Mouse (Mus musculus) MEL (cell line): ENCODE data around the gene Lcor.

ENCODE experiments used
- CTCF ChIP-seq, 3 experiments: IDR thresholded peaks in 2 of 3; conservative IDR thresholded peaks in 1 of 3; 2 replicates each; pipeline ENCODE4 v1.5.1; 2011 to 2012; ENCODE audit warnings: low read length in 3 of 3, low read depth in 2 of 3, mild to moderate bottlenecking in 2 of 3, improper control_type of control experiment in 1 of 3, inconsistent platforms in 1 of 3, mixed read lengths in 1 of 3, moderate library complexity in 1 of 3; ENCODE audit not compliant: control insufficient read depth in 1 of 3, insufficient read depth in 1 of 3, poor library complexity in 1 of 3, severe bottlenecking in 1 of 3
- ETS1 ChIP-seq: IDR thresholded peaks from 2 replicates; pipeline ENCODE4 v1.6.1; 2012; ENCODE audit warnings: low read depth, mild to moderate bottlenecking, inconsistent platforms, low read length, improper control_type of control experiment, moderate library complexity
- MAZ ChIP-seq: IDR thresholded peaks from 2 replicates; pipeline ENCODE4 v1.6.1; 2012; ENCODE audit warnings: low read depth, mild to moderate bottlenecking, inconsistent platforms, low read length, improper control_type of control experiment
- MYC ChIP-seq: IDR thresholded peaks from 2 replicates; pipeline ENCODE4 v1.6.1; 2011; ENCODE audit warnings: low read depth, mild to moderate bottlenecking, low read length, improper control_type of control experiment, moderate library complexity
- POLR2A ChIP-seq, 2 experiments: IDR thresholded peaks; 2 replicates each; pipeline ENCODE4 v1.6.1; 2011 to 2012; ENCODE audit warnings: low read length in 2 of 2, mild to moderate bottlenecking in 2 of 2, control low read depth in 1 of 2, improper control_type of control experiment in 1 of 2, low read depth in 1 of 2, moderate library complexity in 1 of 2; ENCODE audit not compliant: control insufficient read depth in 1 of 2, insufficient read depth in 1 of 2, poor library complexity in 1 of 2
- SIN3A ChIP-seq: IDR thresholded peaks from 2 replicates; pipeline ENCODE4 v1.6.1; 2012; ENCODE audit warnings: low read length, improper control_type of control experiment, inconsistent platforms
- TBP ChIP-seq: IDR thresholded peaks from 2 replicates; pipeline ENCODE4 v1.8.0; 2011; ENCODE audit warnings: low read depth, low read length, improper control_type of control experiment

DNA sequence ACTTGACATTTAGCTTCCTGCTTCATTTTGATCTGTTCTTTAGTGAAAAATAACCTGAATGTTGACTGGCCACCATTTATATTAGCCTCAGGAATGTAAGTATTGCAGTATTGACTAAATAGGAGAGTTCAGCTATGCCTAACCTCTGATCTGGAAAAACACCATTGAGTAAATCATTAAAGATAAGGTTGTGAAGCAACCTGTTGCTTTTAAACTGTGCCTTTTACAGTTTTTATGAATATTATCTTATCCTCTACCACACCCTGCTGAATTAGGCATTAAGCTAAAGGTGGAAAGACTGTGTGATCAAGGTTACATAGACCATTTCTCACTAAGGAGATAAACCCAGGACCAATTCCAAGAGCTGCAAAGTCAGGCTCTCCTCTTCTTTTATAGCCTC is 95.1 kb downstream of the Lcor start:
- no peak for TF ChIP-seq MYC
- TF ChIP-seq POLR2A (IDR thresholded peaks at IDR 0.05; ENCODE audit: control insufficient read depth in 1 of 2, insufficient read depth in 1 of 2, low read depth in 1 of 2, low read length in 2 of 2, poor library complexity in 1 of 2): no peak
- no peak for TF ChIP-seq TBP
- TF ChIP-seq SIN3A: no peak
- no peak for TF ChIP-seq CTCF (IDR thresholded peaks at IDR 0.05 in 2 of 3, conservative IDR thresholded peaks at IDR 0.05 in 1 of 3; ENCODE audit: control insufficient read depth in 1 of 3, insufficient read depth in 1 of 3, low read depth in 2 of 3, low read length in 3 of 3, poor library complexity in 1 of 3, severe bottlenecking in 1 of 3)
- no peak for TF ChIP-seq ETS1
- TF ChIP-seq MAZ: no peak
